Mouse (Mus musculus) brain, embryonic 18.5 days (tissue): Measurements from ENCODE around the gene Sesn3.
"Not testable (repeated sequence)": the region's sequence is repeated elsewhere in the genome, so short reads cannot be mapped to it uniquely, and the experiment has no call there.

Source experiments
- DNase-seq: peaks from one replicate; pipeline ENCODE4 v3.0.0-alpha.2; 2012; ENCODE audit warnings: low read depth, low spot score

The Sesn3 gene

GRCm38 (mm10) chr9:14280696-14281095, 5.8 kb downstream of the Sesn3 start:
- no peak for DNase-seq

GRCm38 (mm10) chr9:14285036-14285435, 10.2 kb downstream of the Sesn3 start:
- no peak for DNase-seq

DNA sequence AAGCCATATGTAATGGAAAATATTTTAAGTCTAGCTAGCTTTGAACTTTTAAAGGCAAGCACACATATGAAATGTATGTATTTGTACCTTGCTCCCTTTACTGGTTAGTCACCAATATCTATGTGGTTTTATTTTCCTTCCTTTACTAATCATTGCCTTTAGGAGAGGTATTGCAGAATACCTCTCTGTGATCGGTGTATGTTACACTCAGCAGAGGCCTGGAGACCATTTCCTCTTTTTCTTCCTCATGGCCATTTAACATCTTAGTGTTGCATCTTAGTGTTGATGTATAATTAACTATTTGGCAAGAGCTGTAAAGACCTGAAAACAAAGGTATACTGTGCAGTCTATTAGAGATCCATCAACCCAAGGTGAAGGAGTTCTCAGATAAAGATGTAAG, 12.4 kb downstream of the Sesn3 start:
- no peak for DNase-seq

GRCm38 (mm10) chr9:14288500-14288899, 13.6 kb downstream of the Sesn3 start:
- DNase-seq = no peak

- no peak for DNase-seq
Measured at GRCm38 (mm10) chr9:14293866-14294265, 19.0 kb downstream of the Sesn3 start.

- no peak for DNase-seq
Measured at GRCm38 (mm10) chr9:14295680-14296440, 21.0 kb downstream of the Sesn3 start.

DNA sequence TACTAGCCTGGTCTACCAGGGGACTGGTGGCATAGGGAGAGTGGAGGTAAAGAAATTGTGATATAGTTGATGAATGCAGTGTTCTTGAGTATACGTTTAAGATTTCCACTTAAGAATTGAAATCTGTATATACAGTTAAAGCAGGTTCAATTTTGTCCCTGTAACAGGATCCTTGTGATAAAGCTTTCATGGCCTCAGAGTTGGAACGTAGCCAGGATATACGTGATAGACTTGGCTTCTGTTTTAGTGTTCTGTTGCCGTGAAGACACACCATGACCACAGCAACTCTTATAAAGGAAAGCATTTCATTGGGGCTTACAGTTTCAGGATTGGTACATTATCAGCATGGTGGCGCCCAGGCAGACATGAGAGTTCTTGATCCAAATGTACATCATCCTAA, 22.3 kb downstream of the Sesn3 start:
- no peak for DNase-seq

- DNase-seq = no peak
Measured at GRCm38 (mm10) chr9:14299819-14300218, 25.0 kb downstream of the Sesn3 start.

DNA sequence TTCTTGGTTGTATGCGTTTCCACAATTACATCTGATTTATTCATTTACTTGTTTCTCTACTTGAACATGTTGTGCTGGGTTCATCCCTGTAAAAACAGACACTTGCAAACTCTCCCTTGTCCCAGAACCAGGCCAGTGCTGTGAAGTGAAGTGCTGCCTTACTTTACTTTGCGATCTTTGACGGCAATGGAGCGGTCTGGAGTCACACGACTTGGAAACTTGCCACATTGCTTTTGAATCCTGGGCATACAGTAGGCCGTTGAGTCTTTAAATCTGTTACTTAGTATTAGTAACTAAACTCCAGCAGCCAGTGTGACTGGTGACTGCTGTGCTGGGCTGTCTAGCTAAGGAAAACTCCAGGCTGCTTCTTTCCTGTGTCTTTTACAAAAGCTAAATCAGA, 25.9 kb downstream of the Sesn3 start:
- DNase-seq = no peak

DNA sequence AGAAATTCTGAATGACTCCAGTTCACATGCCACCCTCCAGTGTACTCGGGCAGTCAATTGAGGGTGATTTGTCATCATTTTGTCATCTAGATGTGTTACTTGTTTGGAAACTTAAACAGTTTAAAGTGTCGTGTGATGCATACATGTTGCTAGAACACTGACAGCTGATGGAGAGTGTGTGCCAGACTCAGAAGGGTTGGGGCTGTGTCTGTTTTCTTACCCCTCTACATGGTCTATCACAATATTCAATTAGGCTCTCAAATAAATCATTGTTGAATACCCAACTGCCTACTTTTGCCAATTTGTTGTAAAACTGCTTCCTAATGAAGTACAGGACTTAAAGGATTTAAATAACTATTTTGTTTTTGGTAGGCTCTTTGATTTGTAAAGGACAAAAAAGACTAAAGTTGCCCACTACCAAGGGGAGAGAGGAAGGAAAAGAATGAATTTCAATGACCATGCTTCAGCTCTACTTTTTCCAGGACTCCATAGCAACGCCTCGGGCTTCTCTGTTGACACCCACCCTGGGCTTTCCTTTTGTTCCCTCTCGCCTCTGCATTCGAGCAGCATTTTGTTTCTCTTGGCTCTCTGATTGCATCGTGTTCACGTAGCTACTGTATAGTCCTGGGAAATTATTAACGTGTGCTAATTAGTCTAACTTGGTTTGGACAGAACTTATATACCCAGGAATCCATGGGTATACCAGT, 29.5 kb downstream of the Sesn3 start:
- no peak for DNase-seq

DNA sequence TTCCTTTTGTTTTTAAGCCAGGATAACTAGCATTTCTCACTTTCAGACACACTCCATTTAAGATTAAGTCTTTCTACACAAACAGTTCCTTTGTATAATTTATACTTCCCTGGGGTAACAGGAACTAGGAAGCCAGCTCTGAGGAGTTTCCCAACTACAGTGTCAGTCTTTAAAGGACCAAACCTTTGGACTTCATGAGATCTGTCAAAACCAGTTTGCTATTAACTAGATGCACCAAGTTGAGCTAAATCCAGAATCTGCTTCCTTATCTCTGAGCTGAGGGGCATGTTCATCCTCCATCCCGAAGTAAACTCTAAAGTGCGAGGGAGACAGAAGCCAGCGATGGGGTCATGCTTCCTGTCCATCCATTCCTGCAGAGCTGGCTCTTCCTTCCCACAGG, 32.5 kb downstream of the Sesn3 start:
- no peak for DNase-seq

GRCm38 (mm10) chr9:14313968-14314367, 39.1 kb downstream of the Sesn3 start:
- no peak for DNase-seq

DNA sequence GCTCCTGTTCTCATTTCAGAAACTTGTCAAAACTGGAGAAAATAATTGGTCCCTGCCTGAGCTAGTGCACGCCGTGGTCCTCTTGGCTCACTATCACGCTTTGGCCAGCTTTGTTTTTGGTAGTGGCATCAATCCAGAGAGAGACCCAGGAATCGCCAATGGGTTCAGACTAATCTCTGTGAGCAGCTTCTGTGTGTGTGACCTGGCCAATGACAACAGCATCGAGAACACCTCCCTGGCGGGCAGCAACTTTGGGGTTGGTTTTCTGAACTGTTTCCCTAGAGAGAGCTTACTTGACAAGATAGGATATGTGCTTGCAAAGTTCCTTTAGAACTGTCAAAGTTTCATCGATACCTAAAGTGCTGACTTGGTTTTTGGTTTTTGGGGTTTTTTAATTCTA, 39.6 kb downstream of the Sesn3 start:
- no peak for DNase-seq

GRCm38 (mm10) chr9:14316618-14317017, 41.8 kb downstream of the Sesn3 start:
- DNase-seq = no peak

- no peak for DNase-seq
Measured at GRCm38 (mm10) chr9:14335829-14336228, 61.0 kb downstream of the Sesn3 start.

- no peak for DNase-seq
Measured at GRCm38 (mm10) chr9:14336901-14337300, 62.0 kb downstream of the Sesn3 start.

DNA sequence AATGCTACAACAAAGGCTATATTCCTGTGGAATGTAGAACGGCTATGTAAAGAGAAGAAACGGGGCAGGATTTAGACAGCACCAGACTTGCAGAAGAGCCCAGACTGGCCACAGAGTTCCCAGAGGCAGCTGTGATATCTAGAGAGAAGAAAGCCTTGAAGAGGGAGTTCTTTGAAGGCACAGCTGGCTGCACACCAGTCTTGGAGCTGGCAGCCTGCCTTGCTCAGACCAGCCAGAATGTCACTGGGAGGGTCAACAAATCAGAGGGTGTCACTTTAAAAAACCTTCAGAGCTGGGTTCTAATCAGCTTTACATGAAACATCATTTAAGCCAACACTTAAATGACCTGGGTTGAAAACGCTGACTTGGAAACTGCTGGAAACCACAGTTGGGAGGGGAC, 63.8 kb downstream of the Sesn3 start:
- DNase-seq = no peak

DNA sequence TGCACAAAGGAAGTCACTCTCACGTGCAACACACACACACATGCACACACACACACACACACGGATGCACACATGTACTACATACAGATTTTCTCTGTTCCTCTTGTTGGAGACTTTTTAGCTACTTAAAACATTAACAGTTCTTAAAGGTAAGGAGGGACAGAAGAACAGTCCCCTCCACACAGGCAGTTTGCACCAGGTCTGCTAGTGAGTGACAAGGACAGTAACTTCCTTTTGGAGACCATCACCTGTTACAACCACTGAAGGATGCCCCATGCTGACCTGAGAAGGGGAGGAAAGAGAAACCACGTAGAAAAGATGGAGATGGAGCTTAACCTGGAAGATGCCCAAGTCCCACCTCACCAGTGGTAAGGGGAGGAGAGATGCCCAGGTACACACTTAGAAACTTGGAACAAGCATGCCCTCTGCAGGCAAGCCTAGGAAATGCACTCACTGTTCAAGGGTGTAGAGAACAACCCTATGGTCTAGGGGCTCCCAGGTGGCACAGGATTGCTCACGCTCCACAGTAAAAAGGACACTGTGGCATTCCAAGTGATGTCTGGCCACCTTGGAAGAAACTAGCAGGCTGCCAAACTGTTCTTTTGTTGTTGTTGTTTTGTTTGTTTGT, 67.3 kb downstream of the Sesn3 start:
- DNase-seq = peak; percentile 20

- not testable (repeated sequence) for DNase-seq
Measured at GRCm38 (mm10) chr9:14345866-14346265, 71.0 kb downstream of the Sesn3 start.

- no peak for DNase-seq
Measured at GRCm38 (mm10) chr9:14348416-14348815, 73.5 kb downstream of the Sesn3 start.

DNA sequence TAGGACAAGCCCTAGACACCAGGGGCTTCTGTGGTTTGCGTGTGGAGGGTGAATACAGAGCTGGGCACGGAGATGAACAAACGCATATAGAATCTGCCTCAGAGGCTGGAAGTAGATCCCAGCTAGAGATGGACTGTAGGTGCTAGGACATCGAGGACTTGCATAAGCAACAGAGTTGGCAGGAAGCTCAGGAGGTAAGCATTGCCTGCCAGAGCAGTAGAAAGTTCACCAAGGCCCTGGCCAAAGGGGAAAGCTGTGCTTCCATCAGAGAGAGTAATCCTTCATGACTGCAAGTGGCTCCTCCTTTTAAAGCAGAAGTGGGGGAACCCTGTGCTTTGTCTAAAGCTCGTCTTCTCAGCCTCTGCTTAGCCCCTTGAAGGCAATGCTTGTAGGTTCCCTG, 74.5 kb downstream of the Sesn3 start:
- no peak for DNase-seq

DNA sequence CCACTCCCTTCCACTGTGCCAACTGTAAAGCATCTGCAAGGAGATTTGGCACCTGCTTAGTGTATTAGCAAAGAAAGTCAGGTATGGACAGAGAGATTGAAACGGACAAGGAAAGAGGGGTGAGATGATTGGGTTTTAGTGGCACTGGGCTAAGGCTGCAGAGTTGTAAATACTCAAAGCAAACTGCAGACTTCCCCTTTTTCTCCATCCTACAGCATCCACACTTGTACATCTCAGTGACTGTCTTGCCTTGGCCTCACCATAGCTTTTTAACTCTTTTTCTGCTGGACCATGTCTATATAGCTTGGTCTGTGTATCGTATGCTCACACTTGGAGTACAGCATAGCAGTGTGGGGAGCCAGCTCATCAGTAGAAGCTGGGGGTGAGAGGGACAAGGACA, 75.9 kb downstream of the Sesn3 start:
- no peak for DNase-seq

DNA sequence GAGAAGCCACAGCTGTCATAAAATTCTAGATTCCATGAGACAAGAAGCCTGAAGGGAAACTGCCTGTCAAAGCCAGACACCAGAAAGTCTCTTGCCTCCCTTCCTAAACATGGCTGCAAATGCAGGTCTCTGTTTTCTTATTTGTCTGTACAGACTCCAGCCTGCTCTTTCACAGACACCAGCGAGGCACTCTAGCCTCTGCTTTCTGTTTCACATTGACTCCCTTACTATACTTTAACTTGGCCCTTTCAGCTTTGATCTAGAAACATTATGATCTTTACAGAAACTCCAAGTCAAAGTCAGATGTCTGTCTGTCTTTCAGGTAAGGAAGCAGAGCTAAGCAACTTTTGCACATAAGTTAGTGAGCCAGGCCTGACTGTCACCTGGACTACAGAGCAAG, 77.5 kb downstream of the Sesn3 start:
- DNase-seq = no peak
